Comparison of ENCODE assay signal across 9 mouse cellular contexts in the genomic region with DNA sequence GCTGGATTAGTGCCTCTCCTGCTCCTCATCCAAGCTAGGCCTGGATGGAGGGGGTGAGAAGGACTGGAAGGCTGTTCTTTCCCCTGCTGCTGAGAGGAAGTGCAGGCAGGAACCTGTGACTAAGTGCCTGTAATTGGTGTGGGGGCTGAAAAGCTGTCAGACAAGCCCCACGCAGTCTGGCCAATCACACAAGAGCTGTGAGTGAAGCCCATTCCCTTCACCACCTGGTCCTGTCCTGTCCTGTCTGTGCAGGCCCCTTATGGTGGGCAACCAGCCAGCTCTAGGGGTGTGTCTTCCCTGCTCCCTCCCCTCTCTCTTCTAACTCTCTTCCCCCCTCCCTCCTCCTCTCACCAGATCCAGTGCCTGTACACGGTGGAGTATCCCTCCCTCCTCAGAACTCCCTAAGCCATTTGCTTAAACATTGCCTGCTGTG. TPM values are rescaled to one million over a fixed set of nuclear protein-coding genes. Genes with fewer than 3 reads are reported as not detected.
DNase-seq lines count a peak whose midpoint lies in the region; ATAC-seq lines count a peak whose summit lies in the region.
"Had no signal": no experiment of that assay in that cellular context is flagged by ENCODE, and none has a peak within 500 bp of the region (broad histone marks: within the 10 kb centered on the region; RNA-seq: fewer than 3 reads in every experiment).

No protein-coding gene starts in this region.

- no peak overlapping the region for H3K4me2 ChIP-seq in forebrain, embryonic 16.5 days (ENCODE audit: low read length)
- H3K4me2 ChIP-seq in hindbrain, embryonic 16.5 days (ENCODE audit: low read length) = no peak overlapping the region

- peaks cover 33% of the 10 kb centered on the region for H3K4me1 ChIP-seq in forebrain, embryonic 16.5 days (replicated peaks; ENCODE audit: control insufficient read depth, insufficient read depth, low read length)
- peaks cover 12% of the 10 kb centered on the region for H3K4me1 ChIP-seq in hindbrain, embryonic 16.5 days (ENCODE audit: control insufficient read depth, insufficient read depth, low read depth, low read length)
- peaks cover 28% of the 10 kb centered on the region for H3K4me1 ChIP-seq in limb, embryonic 10.5 days

- no peak overlapping the region for H3K4me3 ChIP-seq in forebrain, embryonic 16.5 days (replicated peaks; ENCODE audit: low read length)
- H3K4me3 ChIP-seq in hindbrain, embryonic 16.5 days (ENCODE audit: low read length) = no peak overlapping the region
- H3K4me3 ChIP-seq in limb, embryonic 10.5 days = no peak overlapping the region
- H3K4me3 ChIP-seq: heart, adult 2 months had no signal

- H3K27ac ChIP-seq in forebrain, embryonic 16.5 days (ENCODE audit: low read length) = peak overlapping the region; percentile 68
- peak overlapping the region; percentile 2; the same call in 1 of the 2 replicates for H3K27ac ChIP-seq in hindbrain, embryonic 16.5 days (ENCODE audit: low read depth, low read length)
- H3K27ac ChIP-seq in limb, embryonic 10.5 days = peak overlapping the region; percentile 76
- H3K27ac ChIP-seq: heart, adult 2 months had no signal

- H3K9ac ChIP-seq in forebrain, embryonic 16.5 days (replicated peaks; ENCODE audit: low read depth, low read length) = peak overlapping the region; percentile 35
- no peak overlapping the region for H3K9ac ChIP-seq in hindbrain, embryonic 16.5 days (ENCODE audit: low read depth, low read length)

- H3K27me3 ChIP-seq in forebrain, embryonic 16.5 days (replicated peaks; ENCODE audit: control insufficient read depth, insufficient read depth, low read length) = no peaks in the 10 kb centered on the region
- H3K27me3 ChIP-seq in hindbrain, embryonic 16.5 days (replicated peaks; ENCODE audit: control insufficient read depth, insufficient read depth, low read length) = no peaks in the 10 kb centered on the region
- H3K27me3 ChIP-seq in limb, embryonic 10.5 days (ENCODE audit: low read depth, poor library complexity, severe bottlenecking) = no peaks in the 10 kb centered on the region

- H3K36me3 ChIP-seq in forebrain, embryonic 16.5 days (ENCODE audit: control insufficient read depth, insufficient read depth) = no peaks in the 10 kb centered on the region
- H3K36me3 ChIP-seq in hindbrain, embryonic 16.5 days (ENCODE audit: control insufficient read depth, insufficient read depth, low read length) = no peaks in the 10 kb centered on the region
- H3K36me3 ChIP-seq in limb, embryonic 10.5 days = no peaks in the 10 kb centered on the region

- ATAC-seq in forebrain, embryonic 16.5 days = peak; percentile 83
- peak; percentile 53 for ATAC-seq in hindbrain, embryonic 16.5 days
- ATAC-seq in monocyte, adult 5-6 weeks (replicated peaks; ENCODE audit: insufficient number of reproducible peaks, low FRiP score, low TSS enrichment, poor library complexity, severe bottlenecking) = no peak

- DNase-seq in heart, adult 11 months = peak; percentile 96
- DNase-seq in heart, adult 8-10 months (ENCODE audit: low spot score) = no peak
- DNase-seq in adipocyte (ENCODE audit: low spot score) = peak; percentile 41
- no peak for DNase-seq in limb, embryonic 10.5 days (ENCODE audit: low spot score)
- DNase-seq in right cerebral cortex, postnatal 4 days = peak; percentile 38

- no peaks in the 10 kb centered on the region; the same call in 1 of the 2 replicates for H3K9me3 ChIP-seq in forebrain, embryonic 16.5 days (ENCODE audit: control insufficient read depth, low read length)
- H3K9me3 ChIP-seq in hindbrain, embryonic 16.5 days (ENCODE audit: control insufficient read depth, low read length) = no peaks in the 10 kb centered on the region
- H3K9me3 ChIP-seq in limb, embryonic 10.5 days (replicated peaks) = no peaks in the 10 kb centered on the region

- 4% methylated on average over 2 of the region's 2 CpGs for WGBS in forebrain, embryonic 16.5 days
- WGBS in hindbrain, embryonic 16.5 days = 25% methylated on average over 2 of the region's 2 CpGs
- 3% methylated on average over 2 of the region's 2 CpGs for WGBS in limb, embryonic 10.5 days

RNA-seq across cellular contexts. Expression of gene Sult5a1, which starts 20.5 kb away (rescaled TPM):
- under 1 TPM; 0.34 to 0.87 (median 0.60) TPM for total RNA-seq in heart, adult 8-10 months (2022)
- polyA plus RNA-seq in forebrain, embryonic 16.5 days (2015; fragmentation: Nextera tagmentation; extraction: Ambion mirVana) = 0.33 and 0.82 TPM in 2 replicates
- 1.8 and 2.5 TPM in 2 replicates for polyA plus RNA-seq in hindbrain, embryonic 16.5 days (2015; fragmentation: Nextera tagmentation; extraction: Ambion mirVana)
- polyA plus RNA-seq in limb, embryonic 10.5 days (2016; fragmentation: Nextera tagmentation; extraction: Ambion mirVana) = 4.6 and 5.2 TPM in 2 replicates
- total RNA-seq in monocyte, adult 5-6 weeks (2017) = not detected in 3 replicates

RNA-seq across cellular contexts. Expression of gene Cpne7, which starts 20.5 kb away (rescaled TPM):
- total RNA-seq in heart, adult 8-10 months (2022) = 1 to 10 TPM in 2 of 4 experiments, under 1 TPM in 2; 0.52 to 1.7 (median 0.89) TPM
- 2.8 and 7.3 TPM in 2 replicates for polyA plus RNA-seq in forebrain, embryonic 16.5 days (2015; fragmentation: Nextera tagmentation; extraction: Ambion mirVana)
- 5.9 and 8.6 TPM in 2 replicates for polyA plus RNA-seq in hindbrain, embryonic 16.5 days (2015; fragmentation: Nextera tagmentation; extraction: Ambion mirVana)
- polyA plus RNA-seq in limb, embryonic 10.5 days (2016; fragmentation: Nextera tagmentation; extraction: Ambion mirVana) = 1.2 TPM in 2 replicates
- total RNA-seq in monocyte, adult 5-6 weeks (2017) = 3.8 to 29.8 TPM (median 13.9 TPM) in 3 replicates

RNA-seq across cellular contexts. Expression of gene Rpl13, which starts 35.5 kb away (rescaled TPM):
- 100 to 1,000 TPM; 402 to 462 (median 427) TPM for total RNA-seq in heart, adult 8-10 months (2022)
- polyA plus RNA-seq in forebrain, embryonic 16.5 days (2015; fragmentation: Nextera tagmentation; extraction: Ambion mirVana) = 777 and 810 TPM in 2 replicates
- polyA plus RNA-seq in hindbrain, embryonic 16.5 days (2015; fragmentation: Nextera tagmentation; extraction: Ambion mirVana) = 588 and 678 TPM in 2 replicates
- polyA plus RNA-seq in limb, embryonic 10.5 days (2016; fragmentation: Nextera tagmentation; extraction: Ambion mirVana) = 1,397 and 1,583 TPM in 2 replicates
- total RNA-seq in monocyte, adult 5-6 weeks (2017) = 1,374 to 1,974 TPM (median 1,861 TPM) in 3 replicates

RNA-seq across cellular contexts. Expression of gene Dpep1, which starts 48.4 kb away (rescaled TPM):
- total RNA-seq in heart, adult 8-10 months (2022) = 10 to 100 TPM; 22.6 to 45.5 (median 37.4) TPM
- 0.14 and 0.18 TPM in 2 replicates for polyA plus RNA-seq in forebrain, embryonic 16.5 days (2015; fragmentation: Nextera tagmentation; extraction: Ambion mirVana)
- 0.68 and 0.72 TPM in 2 replicates for polyA plus RNA-seq in hindbrain, embryonic 16.5 days (2015; fragmentation: Nextera tagmentation; extraction: Ambion mirVana)
- 7.8 and 8.4 TPM in 2 replicates for polyA plus RNA-seq in limb, embryonic 10.5 days (2016; fragmentation: Nextera tagmentation; extraction: Ambion mirVana)
- not detected in 3 replicates for total RNA-seq in monocyte, adult 5-6 weeks (2017)

Comparison
In these comparisons a context has a peak if more than half of its experiments do, and no peak if none do; other contexts are left out.
1. DNase-seq: peak in heart, adult 11 months (single experiment), adipocyte (single experiment) and right cerebral cortex, postnatal 4 days (single experiment); none in heart, adult 8-10 months (single experiment) and limb, embryonic 10.5 days (single experiment).
2. H3K27ac ChIP-seq: peak in every context shown above with its lines; median percentile 76 in limb, embryonic 10.5 days; 68 in forebrain, embryonic 16.5 days; 2 in hindbrain, embryonic 16.5 days.